Mouse (Mus musculus): ENCODE measurements at regions not wholly inside any gene's neighbourhood (a gene's known extent, or its start where the extent isn't known, plus 50 kb on each side); places are given as distances from the start of the nearest gene placed in this dataset.

- DNase-seq = no peak
- intact Hi-C loops (cut with DNase I; ENCODE audit: low total_unique reads) = no loop called here
These were observed 323.9 kb upstream of the Rnaseh2b start for GRCm38 (mm10) chr14:61968467-61968866.

GRCm38 (mm10) chr14:61968957-61969535 lies 323.3 kb upstream of the Rnaseh2b start:
- intact Hi-C loops (cut with DNase I; ENCODE audit: low total_unique reads) = no loop called here

GRCm38 (mm10) chr14:61970591-61970990 lies 321.8 kb upstream of the Rnaseh2b start:
- intact Hi-C loops (cut with DNase I; ENCODE audit: low total_unique reads) = no loop called here
- no peak for DNase-seq

More at GRCm38 (mm10) chr14:61968957-61969535, 323.3 kb upstream of the Rnaseh2b start:
- DNase-seq = no peak

GRCm38 (mm10) chr14:61971100-61972088 lies 321.0 kb upstream of the Rnaseh2b start:
- intact Hi-C loops (cut with DNase I; ENCODE audit: low total_unique reads) = no loop called here
- DNase-seq = no peak

- no peak for DNase-seq
- intact Hi-C loops (cut with DNase I; ENCODE audit: low total_unique reads) = no loop called here
These were observed 317.1 kb upstream of the Rnaseh2b start for GRCm38 (mm10) chr14:61975301-61975732.

- DNase-seq = no peak
- intact Hi-C loops (cut with DNase I; ENCODE audit: low total_unique reads) = no loop called here
These were observed 311.8 kb upstream of the Rnaseh2b start for GRCm38 (mm10) chr14:61980581-61980980.

- DNase-seq = no peak
- intact Hi-C loops (cut with DNase I; ENCODE audit: low total_unique reads) = no loop called here
These were observed 306.8 kb upstream of the Rnaseh2b start for GRCm38 (mm10) chr14:61985575-61985974.

GRCm38 (mm10) chr14:61986203-61986602 lies 306.2 kb upstream of the Rnaseh2b start:
- intact Hi-C loops (cut with DNase I; ENCODE audit: low total_unique reads) = no loop called here
- DNase-seq = no peak

- intact Hi-C loops (cut with DNase I; ENCODE audit: low total_unique reads) = no loop called here
- no peak for DNase-seq
These were observed 297.1 kb upstream of the Rnaseh2b start for GRCm38 (mm10) chr14:61995253-61995652.

- intact Hi-C loops (cut with DNase I; ENCODE audit: low total_unique reads) = no loop called here
- DNase-seq = no peak
These were observed 294.7 kb upstream of the Rnaseh2b start for GRCm38 (mm10) chr14:61997736-61998135.

GRCm38 (mm10) chr14:61998259-61998658 lies 294.1 kb upstream of the Rnaseh2b start:
- intact Hi-C loops (cut with DNase I; ENCODE audit: low total_unique reads) = no loop called here
- no peak for DNase-seq

- no peak for DNase-seq
- intact Hi-C loops (cut with DNase I; ENCODE audit: low total_unique reads) = no loop called here
These were observed 290.9 kb upstream of the Rnaseh2b start for GRCm38 (mm10) chr14:62001481-62001949.

- intact Hi-C loops (cut with DNase I; ENCODE audit: low total_unique reads) = no loop called here
- DNase-seq = no peak
These were observed 290.3 kb upstream of the Rnaseh2b start for GRCm38 (mm10) chr14:62002131-62002530.

GRCm38 (mm10) chr14:62003013-62003781 lies 289.2 kb upstream of the Rnaseh2b start:
- peak; percentile 41 for DNase-seq
- intact Hi-C loops (cut with DNase I; ENCODE audit: low total_unique reads) = no loop called here

GRCm38 (mm10) chr14:62003797-62004196 lies 288.6 kb upstream of the Rnaseh2b start:
- intact Hi-C loops (cut with DNase I; ENCODE audit: low total_unique reads) = no loop called here
- DNase-seq = no peak

GRCm38 (mm10) chr14:62008707-62009106 lies 283.7 kb upstream of the Rnaseh2b start:
- DNase-seq = no peak
- intact Hi-C loops (cut with DNase I; ENCODE audit: low total_unique reads) = no loop called here

GRCm38 (mm10) chr14:62018804-62019203 lies 273.6 kb upstream of the Rnaseh2b start:
- intact Hi-C loops (cut with DNase I; ENCODE audit: low total_unique reads) = no loop called here

GRCm38 (mm10) chr14:62020996-62021395 lies 271.4 kb upstream of the Rnaseh2b start:
- no peak for DNase-seq
- intact Hi-C loops (cut with DNase I; ENCODE audit: low total_unique reads) = no loop called here

More at GRCm38 (mm10) chr14:62018804-62019203, 273.6 kb upstream of the Rnaseh2b start:
- no peak for DNase-seq

GRCm38 (mm10) chr14:62022193-62022592 lies 270.2 kb upstream of the Rnaseh2b start:
- intact Hi-C loops (cut with DNase I; ENCODE audit: low total_unique reads) = no loop called here
- no peak for DNase-seq

GRCm38 (mm10) chr14:62023022-62023421 lies 269.4 kb upstream of the Rnaseh2b start:
- DNase-seq = no peak
- intact Hi-C loops (cut with DNase I; ENCODE audit: low total_unique reads) = no loop called here
